Mouse (Mus musculus): Measurements from ENCODE around the gene Tmem132c.

DNA sequence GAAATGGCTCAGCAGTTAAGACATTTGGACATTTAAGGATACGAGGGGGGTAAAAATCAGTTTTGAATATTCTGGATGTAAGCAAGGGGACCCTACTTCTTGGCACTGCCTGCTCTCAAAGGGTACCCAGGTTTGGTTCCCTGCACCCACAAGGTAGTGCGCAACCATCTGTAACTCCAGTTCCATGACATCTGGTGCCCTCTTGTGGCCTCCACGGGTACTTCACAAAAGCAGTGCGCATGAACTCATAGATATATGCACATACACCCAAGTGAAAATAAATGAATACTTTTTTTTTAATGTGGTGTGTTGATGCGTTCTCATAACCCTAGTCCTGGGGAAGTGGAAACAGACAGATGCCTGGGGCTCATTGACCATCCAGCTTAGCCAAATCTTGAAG lies 149.6 kb downstream of the Tmem132c start:
- TF ChIP-seq POLR2A (IDR thresholded peaks at IDR 0.05; ENCODE audit: extremely low read depth, insufficient read depth, low read length) (no peak), CTCF (IDR thresholded peaks at IDR 0.05; ENCODE audit: low read depth, low read length) (no peak)
